ENCODE assay signal across 8 mouse cellular contexts in the genomic region with DNA sequence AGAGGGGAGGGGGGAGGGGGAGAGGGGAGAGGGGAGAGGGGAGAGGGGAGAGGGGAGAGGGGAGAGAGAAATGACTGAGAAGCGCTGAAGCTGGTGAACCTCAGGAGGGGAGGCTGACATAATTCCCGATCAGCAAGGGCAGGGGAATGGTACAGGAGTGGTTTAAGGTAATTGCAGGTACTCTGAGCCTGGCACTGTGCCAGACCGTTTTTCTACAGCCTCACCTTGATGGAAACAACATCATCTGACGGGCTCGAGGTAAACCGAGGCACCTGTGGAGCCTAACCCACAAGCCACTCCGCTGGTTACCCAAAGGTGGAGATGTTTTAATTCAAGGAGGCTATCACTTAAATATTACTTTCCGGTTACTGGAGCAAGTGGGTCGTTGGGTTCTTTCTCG. TPM values are rescaled to one million over a fixed set of nuclear protein-coding genes. Genes with fewer than 3 reads are reported as not detected.
DNase-seq lines count a peak whose midpoint lies in the region; ATAC-seq and TF ChIP-seq lines count a peak whose summit lies in the region.

No protein-coding gene starts in this region.

- no peaks in the 10 kb centered on the region for H3K27me3 ChIP-seq in kidney, adult 2 months (replicated peaks; ENCODE audit: control insufficient read depth, insufficient read depth, low read length)
- no peaks in the 10 kb centered on the region for H3K27me3 ChIP-seq in embryonic facial prominence, embryonic 15.5 days
- H3K27me3 ChIP-seq in intestine, embryonic 16.5 days (replicated peaks; ENCODE audit: control insufficient read depth, insufficient read depth, low read length), result no peaks in the 10 kb centered on the region
- peaks cover 31% of the 10 kb centered on the region for H3K27me3 ChIP-seq in midbrain, embryonic 15.5 days (replicated peaks)

- peaks cover 2% of the 10 kb centered on the region for H3K4me1 ChIP-seq in kidney, adult 2 months (ENCODE audit: control insufficient read depth, insufficient read depth, low read length)
- peaks cover 54% of the 10 kb centered on the region for H3K4me1 ChIP-seq in embryonic facial prominence, embryonic 15.5 days
- peaks cover 33% of the 10 kb centered on the region for H3K4me1 ChIP-seq in intestine, embryonic 16.5 days (ENCODE audit: control insufficient read depth, insufficient read depth, low read length)
- peaks cover 28% of the 10 kb centered on the region for H3K4me1 ChIP-seq in midbrain, embryonic 15.5 days

- no peak for TF ChIP-seq POLR2A in kidney, adult 2 months (IDR thresholded peaks at IDR 0.05; ENCODE audit: low read depth, low read length)

- H3K27ac ChIP-seq in kidney, adult 2 months (ENCODE audit: insufficient read depth, low read depth, low read length), result 0 out of 2 replicates have a peak overlapping the region, but pooled peaks have one; percentile 0
- peak overlapping the region; percentile 95 for H3K27ac ChIP-seq in embryonic facial prominence, embryonic 15.5 days (replicated peaks)
- peak overlapping the region; percentile 93 for H3K27ac ChIP-seq in intestine, embryonic 16.5 days (ENCODE audit: low read length)
- H3K27ac ChIP-seq in midbrain, embryonic 15.5 days, result no peak overlapping the region

- H3K4me2 ChIP-seq in embryonic facial prominence, embryonic 15.5 days (replicated peaks), result peak overlapping the region; percentile 87
- H3K4me2 ChIP-seq in intestine, embryonic 16.5 days (ENCODE audit: low read depth, low read length), result peak overlapping the region; percentile 92
- H3K4me2 ChIP-seq in midbrain, embryonic 15.5 days, result peak overlapping the region; percentile 96

- 44% methylated on average over 10 of the region's 10 CpGs for WGBS in kidney, adult 2 months
- 23% methylated on average over 10 of the region's 10 CpGs for WGBS in embryonic facial prominence, embryonic 15.5 days
- WGBS in intestine, embryonic 16.5 days, result 21% methylated on average over 10 of the region's 10 CpGs
- 43% methylated on average over 10 of the region's 10 CpGs for WGBS in midbrain, embryonic 15.5 days

- H3K36me3 ChIP-seq in kidney, adult 2 months (ENCODE audit: control insufficient read depth, insufficient read depth, low read length), result no peaks in the 10 kb centered on the region
- H3K36me3 ChIP-seq in embryonic facial prominence, embryonic 15.5 days, result no peaks in the 10 kb centered on the region
- H3K36me3 ChIP-seq in intestine, embryonic 16.5 days (ENCODE audit: control insufficient read depth, insufficient read depth, low read length), result no peaks in the 10 kb centered on the region
- H3K36me3 ChIP-seq in midbrain, embryonic 15.5 days (replicated peaks), result no peaks in the 10 kb centered on the region

- peak overlapping the region; percentile 85; the same call in 1 of the 2 replicates for H3K9ac ChIP-seq in embryonic facial prominence, embryonic 15.5 days
- H3K9ac ChIP-seq in intestine, embryonic 16.5 days (ENCODE audit: low read depth, low read length), result peak overlapping the region; percentile 81
- no peak overlapping the region for H3K9ac ChIP-seq in midbrain, embryonic 15.5 days

- no peak for TF ChIP-seq CTCF in kidney, adult 2 months (conservative IDR thresholded peaks at IDR 0.05; ENCODE audit: insufficient read depth, insufficient read length, low read depth, low read length)

- intact Hi-C loops in left cerebral cortex, postnatal 10 days (cut with DNase I), result loop anchor here (5.0 kb wide), 3 partner anchors 109 to 241 kb away; no protein-coding TSS in a partner anchor

- no peaks in the 10 kb centered on the region for H3K9me3 ChIP-seq in embryonic facial prominence, embryonic 15.5 days (replicated peaks)
- H3K9me3 ChIP-seq in intestine, embryonic 16.5 days (ENCODE audit: control insufficient read depth, low read length), result no peaks in the 10 kb centered on the region
- H3K9me3 ChIP-seq in midbrain, embryonic 15.5 days, result no peaks in the 10 kb centered on the region

- ATAC-seq in embryonic facial prominence, embryonic 15.5 days (ENCODE audit: insufficient number of reproducible peaks, low FRiP score, low TSS enrichment, low read depth), result no peak
- no peak for ATAC-seq in intestine, embryonic 16.5 days
- ATAC-seq in midbrain, embryonic 15.5 days (replicated peaks), result no peak

- peak overlapping the region; percentile 75 for H3K4me3 ChIP-seq in kidney, adult 2 months (ENCODE audit: insufficient read depth, low read depth, low read length)
- H3K4me3 ChIP-seq in embryonic facial prominence, embryonic 15.5 days (replicated peaks), result peak overlapping the region; percentile 72
- H3K4me3 ChIP-seq in intestine, embryonic 16.5 days (ENCODE audit: low read length), result peak overlapping the region; percentile 73
- H3K4me3 ChIP-seq in midbrain, embryonic 15.5 days, result peak overlapping the region; percentile 47; the same call in 1 of the 2 replicates

- peak; percentile 19 for DNase-seq in kidney, adult 2 months
- no peak for DNase-seq in kidney, adult 9 months
- DNase-seq in right cerebral cortex, postnatal 25 days, result no peak
- no peak for DNase-seq in left cerebral cortex, postnatal 10 days (ENCODE audit: extremely low spot score in 1 of 2, low spot score in 2 of 2)
- no peak for DNase-seq in lung, postnatal 10 days

RNA-seq across cellular contexts. Expression of a gene that starts 1.6 kb away (rescaled TPM):
- polyA plus RNA-seq in kidney, adult 2 months (2012; rRNA removed), result 11.9 and 14.2 TPM in 2 replicates
- polyA plus RNA-seq in embryonic facial prominence, embryonic 15.5 days (2015; fragmentation: Nextera tagmentation; extraction: Ambion mirVana), result 17.0 and 18.5 TPM in 2 replicates
- 6.3 and 6.5 TPM in 2 replicates for polyA plus RNA-seq in intestine, embryonic 16.5 days (2015; fragmentation: Nextera tagmentation; extraction: Ambion mirVana)
- 20.2 and 22.4 TPM in 2 replicates for polyA plus RNA-seq in midbrain, embryonic 15.5 days (2015; fragmentation: Nextera tagmentation; extraction: Ambion mirVana)
- 10 to 100 TPM; 48.3 to 55.1 TPM for total RNA-seq in left cerebral cortex, postnatal 10 days (2021)
